Mouse (Mus musculus) kidney, embryonic 16.5 days (tissue): Measurements from ENCODE around the gene Hydin. TPM values are rescaled to one million over a fixed set of nuclear protein-coding genes. Genes with fewer than 3 reads are reported as not detected.

Experiments
- ATAC-seq: fragments of 200-750 bp; cut with Nextera tagmentation; 2 replicates; pipeline ENCODE4 v1.8.0; 2017; ENCODE audit warnings: moderate TSS enrichment; ENCODE audit not compliant: low FRiP score, low TSS enrichment
- H3K27ac ChIP-seq: fragments of 300-500 bp; sonication (generic); 2 replicates; pipeline ENCODE4 v1.5.1; 2014; ENCODE audit warnings: low read length
- H3K27me3 ChIP-seq: fragments of 300-500 bp; sonication (generic); 2 replicates; pipeline ENCODE4 v1.6.1; 2014; ENCODE audit warnings: low read length, control low read depth, mixed read lengths; ENCODE audit not compliant: insufficient read depth
- H3K36me3 ChIP-seq: fragments of 300-500 bp; sonication (generic); 2 replicates; pipeline ENCODE4 v1.6.1; 2014; ENCODE audit warnings: low read length, control low read depth, mixed read lengths; ENCODE audit not compliant: insufficient read depth
- H3K4me1 ChIP-seq: fragments of 300-500 bp; sonication (generic); 2 replicates; pipeline ENCODE4 v1.6.1; 2014; ENCODE audit warnings: low read length, control low read depth, mixed read lengths; ENCODE audit not compliant: insufficient read depth
- H3K4me2 ChIP-seq: fragments of 300-500 bp; sonication (generic); replicated peaks from 2 replicates; pipeline ENCODE4 v1.6.1; 2014; ENCODE audit warnings: low read depth, low read length
- H3K4me3 ChIP-seq: fragments of 300-500 bp; sonication (generic); 2 replicates; pipeline ENCODE4 v1.5.1; 2014; ENCODE audit warnings: mild to moderate bottlenecking, low read length
- H3K9ac ChIP-seq: fragments of 300-500 bp; sonication (generic); replicated peaks from 2 replicates; pipeline ENCODE4 v1.6.1; 2014; ENCODE audit warnings: low read length
- H3K9me3 ChIP-seq: fragments of 300-500 bp; sonication (generic); 2 replicates; pipeline ENCODE4 v1.6.1; 2016; ENCODE audit warnings: low read length, control low read depth
- WGBS: fragments of 180-500 bp; shearing (Covaris S2); extraction: QIAGEN DNeasy Blood & Tissue Kit; methylation state at CpG from one replicate; pipeline ENCODE4 v1.1.7; 2014; 5-methylcytosine and 5-hydroxymethylcytosine counted together
- polyA plus RNA-seq: library from polyadenylated mRNA; unstranded; fragments of >200 nt; fragmentation: Nextera tagmentation; extraction: Ambion mirVana; gene quantifications from 2 replicates; pipeline ENCODE4 v1.2.1, GENCODE M21; 2015

Hydin gene
- polyA plus RNA-seq, 1 experiment from 2014 or later = 0.14 TPM

DNA sequence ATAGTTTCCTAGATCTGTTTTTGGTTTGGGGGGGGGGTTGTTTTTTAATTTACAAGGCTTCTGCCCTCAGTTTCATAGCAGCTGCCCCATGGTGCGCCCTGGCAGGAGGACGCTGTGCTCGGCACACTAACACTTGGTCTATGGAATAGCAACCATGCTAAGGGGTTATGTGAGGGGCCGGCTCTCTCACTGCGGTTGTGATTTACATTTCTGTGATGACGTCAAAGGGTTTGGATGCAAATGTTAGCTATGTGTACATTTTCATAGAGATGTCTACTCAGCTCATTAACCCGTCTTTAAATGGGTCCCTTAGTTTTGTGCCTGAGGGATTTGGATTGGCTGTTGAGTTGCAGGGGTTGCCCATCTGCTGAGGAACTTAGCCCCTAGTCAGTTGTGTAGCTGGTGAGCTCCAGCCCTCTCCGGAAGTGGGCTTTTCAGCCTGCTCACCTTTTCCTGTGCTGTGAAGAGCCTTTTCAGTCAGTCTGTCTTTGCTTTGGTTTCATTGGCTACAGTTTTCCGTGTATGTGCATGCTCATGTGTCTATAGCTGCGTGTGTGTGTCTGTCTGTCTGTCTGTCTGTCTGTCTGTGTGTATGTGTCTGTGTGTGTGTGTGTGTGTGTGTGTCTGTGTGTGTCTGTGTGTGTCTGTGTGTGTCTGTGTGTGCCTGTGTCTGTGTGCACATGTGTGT, 197.1 kb downstream of the Hydin start:
- Histone ChIP-seq H3K4me1 (no peaks in the 10 kb centered on the region), H3K9ac (no peak overlapping the region), H3K4me2 (no peak overlapping the region), H3K4me3 (no peak overlapping the region), H3K27ac (no peak overlapping the region), H3K9me3 (no peaks in the 10 kb centered on the region), H3K27me3 (no peaks in the 10 kb centered on the region), H3K36me3 (no peaks in the 10 kb centered on the region)
- WGBS = 80% methylated on average over 10 of the region's 10 CpGs
- ATAC-seq = no peak

DNA sequence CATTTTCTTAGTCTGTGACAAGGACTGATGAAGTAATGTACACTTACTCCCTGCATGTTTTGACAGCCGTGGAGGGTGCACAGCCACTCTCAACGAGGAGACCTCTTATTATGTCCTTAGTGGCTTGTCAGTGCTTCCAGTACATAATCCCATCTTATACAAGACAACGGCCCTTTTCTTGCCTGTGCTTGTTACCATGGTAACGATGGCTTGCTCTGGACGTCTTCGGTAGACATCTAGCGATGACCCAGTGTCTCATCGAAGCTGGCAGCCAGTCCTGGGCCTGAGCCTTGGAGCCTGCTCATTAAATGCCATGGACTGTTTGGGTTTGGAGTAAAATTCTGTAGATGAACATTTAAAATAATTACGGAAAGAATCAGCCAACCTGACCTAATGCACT, 198.8 kb downstream of the Hydin start:
- H3K36me3 ChIP-seq = no peaks in the 10 kb centered on the region
- no peak overlapping the region for H3K27ac ChIP-seq
- ATAC-seq = no peak
- no peaks in the 10 kb centered on the region for H3K4me1 ChIP-seq
- H3K4me3 ChIP-seq = no peak overlapping the region
- no peak overlapping the region for H3K4me2 ChIP-seq
- H3K27me3 ChIP-seq = no peaks in the 10 kb centered on the region
- H3K9me3 ChIP-seq = no peaks in the 10 kb centered on the region
- no peak overlapping the region for H3K9ac ChIP-seq
- 76% methylated on average over 9 of the region's 9 CpGs for WGBS

DNA sequence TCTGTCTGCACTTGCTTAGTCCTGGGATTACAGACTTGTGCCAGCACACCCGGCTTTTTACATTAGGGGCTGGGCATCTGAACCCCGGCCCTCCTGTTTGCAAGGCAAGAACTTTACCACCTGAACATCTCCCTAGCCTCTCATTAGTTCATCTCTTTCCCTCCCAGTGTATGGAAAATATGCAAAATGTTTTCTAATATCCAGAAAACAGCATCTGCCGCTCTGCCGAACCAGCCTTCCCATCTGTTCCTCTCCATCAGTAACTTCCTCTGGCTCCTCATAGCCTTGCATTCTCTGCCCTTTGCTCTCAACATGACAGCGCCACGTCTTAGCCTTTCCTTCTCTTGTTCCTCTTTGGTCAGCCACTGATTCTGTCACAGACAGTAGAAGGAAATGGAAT, 210.5 kb downstream of the Hydin start:
- Histone ChIP-seq H3K27ac (no peak overlapping the region), H3K9me3 (no peaks in the 10 kb centered on the region), H3K27me3 (no peaks in the 10 kb centered on the region), H3K4me2 (no peak overlapping the region), H3K4me1 (no peaks in the 10 kb centered on the region), H3K9ac (no peak overlapping the region), H3K36me3 (no peaks in the 10 kb centered on the region), H3K4me3 (no peak overlapping the region)
- WGBS = 84% methylated on average over 6 of the region's 6 CpGs
- no peak for ATAC-seq

DNA sequence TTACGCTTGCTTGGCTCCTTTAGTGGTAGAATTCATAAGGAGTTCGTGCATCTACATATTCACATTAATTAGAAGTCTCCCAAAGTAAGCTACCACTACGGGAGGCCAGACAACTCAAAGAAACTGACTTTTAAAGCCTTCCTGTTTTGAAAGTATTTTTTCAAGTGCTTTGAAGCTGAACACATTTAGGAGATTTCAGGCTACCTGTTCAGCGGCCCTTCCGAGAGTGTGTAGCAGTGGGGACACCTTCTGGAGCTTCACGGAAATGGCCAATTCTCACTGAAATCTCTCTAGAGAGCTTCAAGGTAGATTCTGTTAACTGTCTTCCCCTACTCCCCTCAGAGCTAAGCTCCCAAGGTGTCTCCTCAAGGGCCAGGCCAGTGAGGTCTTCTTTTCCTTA, 211.8 kb downstream of the Hydin start:
- Histone ChIP-seq H3K9me3 (no peaks in the 10 kb centered on the region), H3K36me3 (no peaks in the 10 kb centered on the region), H3K27ac (no peak overlapping the region), H3K4me3 (no peak overlapping the region), H3K9ac (no peak overlapping the region), H3K4me2 (no peak overlapping the region), H3K4me1 (no peaks in the 10 kb centered on the region), H3K27me3 (no peaks in the 10 kb centered on the region)
- no peak for ATAC-seq
- 31% methylated on average over 6 of the region's 6 CpGs for WGBS

DNA sequence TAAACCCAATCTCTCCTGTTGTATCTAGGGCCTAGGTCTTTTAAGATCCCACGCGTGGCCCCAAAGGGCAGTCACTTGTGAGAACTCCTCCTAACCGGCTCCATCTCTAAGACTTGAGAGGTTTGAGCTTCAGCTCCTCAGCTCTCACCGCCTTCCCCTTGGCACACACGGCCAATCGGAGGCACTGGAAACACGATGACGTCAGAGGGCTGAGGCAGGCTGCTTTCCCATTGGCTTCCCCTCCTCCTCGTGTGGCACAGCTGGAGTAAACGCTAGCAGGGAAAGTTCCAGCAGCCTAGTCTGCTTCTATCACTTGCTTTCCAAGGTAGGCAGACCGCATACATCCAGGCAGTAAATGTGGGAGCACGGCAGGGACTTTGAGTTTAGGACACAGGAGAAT, 212.6 kb downstream of the Hydin start:
- H3K4me1 ChIP-seq = no peaks in the 10 kb centered on the region
- ATAC-seq = no peak
- H3K9me3 ChIP-seq = no peaks in the 10 kb centered on the region
- H3K36me3 ChIP-seq = no peaks in the 10 kb centered on the region
- no peak overlapping the region for H3K27ac ChIP-seq
- H3K4me3 ChIP-seq = no peak overlapping the region
- no peak overlapping the region for H3K9ac ChIP-seq
- no peak overlapping the region for H3K4me2 ChIP-seq
- no peaks in the 10 kb centered on the region for H3K27me3 ChIP-seq
- 72% methylated on average over 12 of the region's 12 CpGs for WGBS

DNA sequence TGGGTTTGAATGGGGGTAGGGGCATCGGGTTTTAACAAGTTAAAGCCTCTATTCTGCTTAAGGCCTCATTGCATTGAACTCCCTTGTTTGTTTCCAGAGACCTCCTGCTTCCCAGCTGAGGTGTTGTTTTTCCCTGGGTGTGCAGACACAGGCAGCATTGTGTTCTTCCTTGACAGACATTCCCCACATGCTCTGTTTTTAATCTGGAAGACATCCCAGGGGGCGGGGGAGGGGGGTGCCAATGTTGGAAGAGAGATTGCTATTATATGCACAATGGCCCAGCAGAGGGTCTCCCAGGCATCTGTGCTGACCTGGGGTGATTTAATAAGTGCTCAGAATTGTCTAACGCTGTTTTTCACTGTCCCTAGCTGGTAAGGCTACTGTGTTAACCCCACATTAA, 215.5 kb downstream of the Hydin start:
- WGBS = 43% methylated on average over 3 of the region's 3 CpGs
- H3K4me1 ChIP-seq = no peaks in the 10 kb centered on the region

DNA sequence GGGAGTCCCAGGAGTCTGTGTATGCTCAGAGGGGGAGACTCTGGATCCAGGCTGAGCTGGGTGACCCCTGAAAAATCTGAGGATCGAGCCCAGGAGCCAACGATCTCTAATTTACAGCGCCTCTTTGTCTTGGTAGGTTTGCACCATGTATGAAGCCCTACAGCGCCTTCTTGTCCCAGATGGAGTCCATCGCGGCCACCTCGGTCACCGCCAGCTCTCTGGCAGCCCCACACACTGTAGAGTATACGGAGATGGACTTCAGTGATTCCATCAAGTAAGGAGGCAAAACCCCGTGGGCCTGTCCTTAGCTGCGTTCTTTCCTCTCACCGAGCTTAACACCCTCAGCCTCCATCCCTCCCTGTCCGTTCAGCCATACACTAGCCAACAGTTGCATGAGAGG, 218.5 kb downstream of the Hydin start:
- no peaks in the 10 kb centered on the region for H3K4me1 ChIP-seq
- no peak overlapping the region for H3K4me3 ChIP-seq
- H3K27ac ChIP-seq = no peak overlapping the region
- no peak for ATAC-seq
- H3K9me3 ChIP-seq = 0 out of 2 replicates have a peak, but pooled peaks cover 3% of the 10 kb centered on the region
- H3K36me3 ChIP-seq = no peaks in the 10 kb centered on the region
- H3K9ac ChIP-seq = no peak overlapping the region
- 86% methylated on average over 13 of the region's 13 CpGs for WGBS
- H3K27me3 ChIP-seq = no peaks in the 10 kb centered on the region
- H3K4me2 ChIP-seq = no peak overlapping the region

More for the DNA sequence above, 215.5 kb downstream of the Hydin start:
- Histone ChIP-seq H3K36me3 (no peaks in the 10 kb centered on the region), H3K9ac (no peak overlapping the region), H3K4me3 (no peak overlapping the region), H3K27ac (no peak overlapping the region), H3K9me3 (no peaks in the 10 kb centered on the region), H3K4me2 (no peak overlapping the region), H3K27me3 (no peaks in the 10 kb centered on the region)
- ATAC-seq = no peak

DNA sequence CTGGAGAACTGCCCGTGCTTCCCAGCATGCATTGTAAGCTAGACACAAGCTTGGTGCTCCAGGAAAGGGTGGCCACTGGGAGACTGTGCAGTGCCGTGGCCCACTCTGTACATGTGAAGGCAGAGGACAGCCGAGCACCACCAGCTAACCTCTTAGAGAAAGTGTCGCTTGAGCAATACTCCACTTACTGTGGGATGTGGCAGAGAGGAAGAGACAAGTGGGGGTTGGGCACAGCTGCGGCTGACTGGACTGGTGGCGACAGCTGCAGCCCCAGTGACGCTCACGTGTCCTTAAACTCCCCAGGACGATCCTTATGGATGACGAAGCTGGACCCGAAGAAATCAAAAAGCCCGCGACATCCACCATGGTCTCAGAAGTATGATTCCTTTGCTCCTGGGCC, 219.2 kb downstream of the Hydin start:
- Histone ChIP-seq H3K4me3 (no peak overlapping the region), H3K27ac (no peak overlapping the region), H3K36me3 (no peaks in the 10 kb centered on the region), H3K9ac (no peak overlapping the region), H3K9me3 (0 out of 2 replicates have a peak, but pooled peaks cover 3% of the 10 kb centered on the region), H3K4me2 (no peak overlapping the region), H3K4me1 (no peaks in the 10 kb centered on the region), H3K27me3 (no peaks in the 10 kb centered on the region)
- ATAC-seq = no peak
- 81% methylated on average over 13 of the region's 13 CpGs for WGBS

DNA sequence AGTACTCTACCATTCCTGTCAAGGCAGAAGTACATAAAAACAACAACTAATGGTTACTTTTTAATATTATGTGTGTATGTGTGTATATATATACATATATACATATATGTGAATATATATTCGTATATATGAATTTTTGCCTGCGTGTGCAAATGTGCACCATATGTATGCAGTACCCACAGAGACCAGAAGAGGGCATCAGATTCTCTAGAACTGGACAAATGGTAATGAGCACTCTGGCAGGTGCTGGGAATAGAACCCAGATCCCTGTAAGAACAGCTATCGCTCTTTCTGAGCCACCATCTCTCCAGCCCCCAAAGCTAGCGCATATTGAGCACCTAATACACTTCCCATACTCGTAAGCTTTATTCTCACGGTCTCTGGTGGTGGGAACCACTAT, 220.9 kb downstream of the Hydin start:
- Histone ChIP-seq H3K4me1 (no peaks in the 10 kb centered on the region), H3K36me3 (no peaks in the 10 kb centered on the region), H3K27ac (no peak overlapping the region), H3K27me3 (no peaks in the 10 kb centered on the region), H3K4me3 (no peak overlapping the region), H3K4me2 (no peak overlapping the region), H3K9ac (no peak overlapping the region), H3K9me3 (0 out of 2 replicates have a peak, but pooled peaks cover 3% of the 10 kb centered on the region)
- ATAC-seq = no peak
- WGBS = 95% methylated on average over 6 of the region's 6 CpGs

DNA sequence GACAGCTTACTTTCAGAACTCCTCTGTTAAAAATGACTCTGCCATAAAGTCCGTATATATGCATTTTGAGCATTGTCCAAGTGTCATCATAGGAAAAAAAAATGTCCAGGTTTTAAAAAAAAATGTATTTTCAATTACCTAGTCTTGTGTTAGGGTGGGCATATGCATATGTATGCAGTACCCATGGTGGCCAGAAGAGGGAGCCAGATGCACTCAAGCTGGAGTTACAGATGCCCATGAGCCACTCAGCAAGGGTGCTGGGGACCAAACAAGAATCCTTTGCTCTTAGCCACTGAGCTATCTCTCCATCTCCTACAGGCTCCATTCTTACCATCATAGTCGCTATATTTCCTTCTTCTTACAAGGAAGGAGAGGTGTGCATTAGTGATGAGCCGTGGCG, 222.6 kb downstream of the Hydin start:
- Histone ChIP-seq H3K36me3 (no peaks in the 10 kb centered on the region), H3K9ac (no peak overlapping the region), H3K4me1 (no peaks in the 10 kb centered on the region), H3K27ac (no peak overlapping the region), H3K4me3 (no peak overlapping the region), H3K27me3 (no peaks in the 10 kb centered on the region), H3K4me2 (no peak overlapping the region), H3K9me3 (0 out of 2 replicates have a peak, but pooled peaks cover 3% of the 10 kb centered on the region)
- 78% methylated on average over 4 of the region's 4 CpGs for WGBS
- ATAC-seq = no peak
